Mouse (Mus musculus) heart, postnatal 25 days (tissue): ENCODE measurements around the gene Slc22a12. TPM values are rescaled to one million over a fixed set of nuclear protein-coding genes. Genes with fewer than 3 reads are reported as not detected.

Experiments used
- DNase-seq: peaks from one replicate; pipeline ENCODE4 v3.0.0; 2022; ENCODE audit warnings: low spot score
- intact Hi-C: fragments of 180-260 bp; cut with DNase I; formaldehyde crosslinking; loops from one replicate; pipeline ENCODE4 v1.15.1; 2025
- total RNA-seq, 2 experiments: library from RNA; stranded (reverse); gene quantifications; 2 replicates each; pipeline ENCODE4 v1.2.3; 2021

Slc22a12 gene
- total RNA-seq, 2 experiments from 2014 or later = not detected

DNA sequence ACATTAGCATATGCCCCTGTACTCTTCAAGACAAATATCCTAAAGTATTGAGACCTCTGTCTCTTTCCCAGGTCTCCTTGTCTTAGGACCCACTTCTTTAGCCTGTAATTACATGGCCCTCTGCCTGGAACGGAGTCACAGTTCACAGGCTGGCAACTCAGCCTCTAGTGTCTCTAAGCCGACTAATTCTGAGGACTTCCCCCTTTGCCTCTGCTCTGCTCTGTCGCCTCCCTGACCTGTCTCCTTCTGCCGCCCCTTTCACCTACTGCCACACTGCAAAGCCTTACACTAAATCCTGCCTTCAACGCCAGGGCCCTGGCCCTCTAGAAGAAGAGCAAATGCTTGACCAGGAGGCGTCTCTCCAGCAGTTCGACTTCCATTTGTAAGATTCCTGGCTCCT is 686 bp upstream of the Slc22a12 start:
- intact Hi-C loops = no loop called here
- no peak for DNase-seq

DNA sequence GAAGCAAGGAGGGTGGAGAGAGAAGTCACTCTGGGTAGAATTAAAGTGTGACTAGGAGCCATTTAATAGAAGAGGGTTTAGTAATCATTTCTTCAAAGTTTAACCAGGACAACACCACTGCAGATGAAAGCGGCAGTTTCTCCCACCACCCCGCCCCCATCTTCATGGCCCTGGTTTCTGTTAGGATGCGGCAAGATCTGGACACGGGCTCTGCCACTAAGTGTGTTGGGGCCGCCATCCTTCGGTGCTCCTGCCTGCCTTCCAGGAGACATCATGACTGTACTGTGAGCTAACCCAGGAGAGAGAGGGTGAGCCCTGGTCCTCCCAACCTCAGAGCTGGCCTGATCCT is 177 bp upstream of the Slc22a12 start:
- no peak for DNase-seq
- intact Hi-C loops = no loop called here

DNA sequence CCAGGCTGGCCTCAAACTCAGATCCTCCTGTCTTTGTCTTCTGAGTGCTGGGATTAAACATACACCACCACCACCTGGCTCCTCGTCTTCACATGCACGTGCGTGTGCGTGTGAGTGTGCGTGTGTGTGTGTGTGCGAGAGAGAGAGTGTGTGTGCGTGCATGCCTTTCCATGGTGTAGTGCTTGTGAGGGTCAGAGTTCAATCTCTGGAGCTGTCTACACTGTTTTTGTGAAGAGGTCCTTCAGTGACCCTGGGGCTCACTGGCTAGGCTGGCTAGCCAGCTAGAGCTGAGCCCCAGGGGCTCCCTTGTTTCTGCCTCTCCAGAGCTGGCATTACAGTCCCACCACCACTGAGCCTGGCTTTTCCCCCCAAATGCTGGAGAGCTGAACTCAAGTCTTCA is 1.3 kb downstream of the Slc22a12 start:
- DNase-seq = no peak
- intact Hi-C loops = no loop called here

DNA sequence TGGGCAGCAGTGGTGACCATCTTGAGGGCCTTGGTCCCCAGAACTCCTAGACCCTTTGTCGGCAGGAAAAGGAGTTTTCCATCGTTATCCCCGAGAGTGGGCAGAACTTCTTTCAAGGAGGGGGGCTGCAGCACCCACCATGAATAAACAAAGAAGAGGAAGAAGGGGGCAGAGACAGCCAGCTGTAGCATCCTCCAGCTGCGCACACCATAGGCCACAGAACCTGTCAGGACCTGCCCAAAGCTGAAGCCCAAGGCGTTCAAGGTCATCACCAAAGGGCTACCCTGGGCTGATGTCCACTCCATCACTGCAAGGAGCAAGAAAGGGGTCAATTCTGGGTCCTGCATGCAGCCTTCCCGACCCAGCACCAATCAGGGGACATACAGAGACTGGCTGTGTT is 2.6 kb downstream of the Slc22a12 start:
- DNase-seq = no peak
- intact Hi-C loops = no loop called here

DNA sequence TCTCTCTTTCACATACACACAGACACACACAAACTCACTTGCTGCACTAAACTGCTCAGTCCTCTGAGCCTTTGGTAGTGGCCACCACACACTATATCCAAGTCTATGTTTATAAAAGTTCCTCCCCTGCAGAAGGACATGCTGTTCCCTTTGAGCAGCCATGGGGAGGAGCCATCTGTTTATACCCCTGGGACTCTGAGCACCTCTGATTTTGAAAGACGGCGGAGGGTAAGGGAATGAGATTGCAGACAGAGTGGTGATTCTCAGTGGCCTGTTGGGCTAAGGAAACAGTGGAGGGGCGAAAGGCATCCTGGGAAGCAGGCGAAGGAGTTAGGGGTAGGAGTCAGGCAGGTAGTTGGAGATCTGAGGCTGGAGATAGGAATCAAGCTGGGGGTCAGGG is 3.2 kb downstream of the Slc22a12 start:
- intact Hi-C loops = no loop called here
- no peak for DNase-seq

DNA sequence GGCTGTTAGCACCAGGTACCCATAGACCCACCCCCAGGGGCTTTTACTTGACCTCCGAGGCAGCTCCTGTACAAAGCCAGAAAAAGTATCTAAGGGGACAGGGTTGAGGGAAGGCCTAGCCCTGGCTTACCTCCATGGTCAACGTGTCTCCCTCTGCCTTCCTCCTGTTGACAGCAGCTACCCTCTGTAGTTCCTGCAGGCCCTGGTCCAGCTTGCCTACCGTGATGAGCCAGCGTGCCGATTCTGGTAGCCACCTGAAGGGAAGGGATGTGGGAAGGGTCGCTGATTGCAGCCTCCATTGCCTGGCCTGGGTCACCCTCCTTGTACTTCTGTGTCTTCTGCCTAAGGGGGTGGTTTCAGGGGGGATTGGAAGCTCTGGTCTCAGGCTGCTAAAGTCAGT is 4.3 kb downstream of the Slc22a12 start:
- no peak for DNase-seq
- intact Hi-C loops = no loop called here

DNA sequence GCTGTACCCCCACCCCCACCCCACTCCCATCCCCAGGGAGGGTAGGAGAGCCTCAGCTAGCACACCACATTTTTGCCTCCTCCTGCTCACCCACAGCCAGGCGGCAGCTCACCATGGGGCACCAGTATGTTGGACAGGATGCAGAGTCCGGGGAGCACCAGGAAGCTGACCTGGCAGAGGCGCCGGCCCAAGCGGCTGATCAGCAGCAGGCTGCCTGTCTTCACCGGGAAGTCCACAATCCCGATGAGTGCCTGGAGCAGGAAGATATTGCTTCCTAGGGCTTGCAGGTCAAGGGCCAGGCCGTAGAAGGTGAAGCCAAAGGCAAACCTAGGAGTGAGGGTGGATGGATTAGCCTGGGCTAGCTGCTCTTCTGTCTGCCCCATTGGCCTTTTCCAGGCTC is 5.3 kb downstream of the Slc22a12 start:
- no peak for DNase-seq
- intact Hi-C loops = no loop called here

DNA sequence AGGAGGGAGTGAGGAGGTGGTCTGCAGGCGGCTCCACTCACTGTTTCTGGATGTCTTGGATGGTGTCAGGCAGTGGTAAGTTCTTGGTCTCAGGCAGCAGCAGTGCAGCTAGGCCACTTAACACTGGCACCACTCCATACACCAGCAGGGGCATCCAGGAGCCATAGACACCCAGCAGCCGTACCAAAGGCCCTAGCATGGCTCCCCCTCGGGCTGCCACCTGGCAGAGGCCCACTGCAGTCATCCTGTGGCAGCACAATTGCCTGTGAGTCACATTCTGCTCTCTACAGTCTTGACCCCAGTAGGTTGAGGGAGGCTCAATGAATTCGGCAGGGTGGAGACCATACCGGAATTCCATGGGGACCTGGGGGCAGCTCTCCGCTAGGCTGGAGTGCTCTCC is 6.1 kb downstream of the Slc22a12 start:
- intact Hi-C loops = no loop called here
- DNase-seq = no peak

DNA sequence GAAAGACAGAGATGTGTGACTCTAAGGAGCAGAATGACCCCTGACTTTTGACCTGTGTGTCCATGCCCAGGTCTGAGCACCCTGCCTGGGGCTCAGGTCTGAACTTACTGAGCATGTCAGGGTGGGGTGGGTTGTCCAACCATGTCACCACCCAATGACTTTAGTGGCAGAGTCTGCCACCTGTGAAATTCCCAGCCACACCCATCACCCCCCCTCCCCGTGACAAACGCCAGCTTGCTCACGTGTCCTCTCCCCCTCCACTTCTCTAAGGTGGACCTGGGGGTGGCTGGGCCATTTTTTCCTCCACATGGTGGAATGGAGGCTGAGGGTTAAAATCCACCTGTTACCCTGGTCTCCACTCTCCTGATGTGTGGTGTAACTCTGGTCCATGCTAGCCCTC is 6.6 kb downstream of the Slc22a12 start:
- intact Hi-C loops = no loop called here
- DNase-seq = no peak

DNA sequence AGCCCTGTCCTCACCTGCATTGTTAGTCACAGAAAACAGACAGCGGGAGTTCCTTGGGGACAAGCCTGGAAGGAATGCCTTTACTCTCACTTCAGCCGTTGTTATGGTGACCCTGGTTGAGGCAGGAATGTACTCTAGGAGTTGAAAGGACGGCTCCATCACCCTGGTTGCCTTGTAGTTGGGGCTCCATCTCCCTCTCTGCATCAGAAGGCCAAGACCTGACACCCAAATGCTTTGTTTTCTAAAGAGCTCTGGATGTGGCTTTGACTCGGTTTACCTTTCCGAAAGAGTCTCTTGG is 8.8 kb downstream of the Slc22a12 start:
- intact Hi-C loops = loop anchor here (2.0 kb wide), 1 partner anchor 15 kb away; no protein-coding TSS in a partner anchor
- no peak for DNase-seq

DNA sequence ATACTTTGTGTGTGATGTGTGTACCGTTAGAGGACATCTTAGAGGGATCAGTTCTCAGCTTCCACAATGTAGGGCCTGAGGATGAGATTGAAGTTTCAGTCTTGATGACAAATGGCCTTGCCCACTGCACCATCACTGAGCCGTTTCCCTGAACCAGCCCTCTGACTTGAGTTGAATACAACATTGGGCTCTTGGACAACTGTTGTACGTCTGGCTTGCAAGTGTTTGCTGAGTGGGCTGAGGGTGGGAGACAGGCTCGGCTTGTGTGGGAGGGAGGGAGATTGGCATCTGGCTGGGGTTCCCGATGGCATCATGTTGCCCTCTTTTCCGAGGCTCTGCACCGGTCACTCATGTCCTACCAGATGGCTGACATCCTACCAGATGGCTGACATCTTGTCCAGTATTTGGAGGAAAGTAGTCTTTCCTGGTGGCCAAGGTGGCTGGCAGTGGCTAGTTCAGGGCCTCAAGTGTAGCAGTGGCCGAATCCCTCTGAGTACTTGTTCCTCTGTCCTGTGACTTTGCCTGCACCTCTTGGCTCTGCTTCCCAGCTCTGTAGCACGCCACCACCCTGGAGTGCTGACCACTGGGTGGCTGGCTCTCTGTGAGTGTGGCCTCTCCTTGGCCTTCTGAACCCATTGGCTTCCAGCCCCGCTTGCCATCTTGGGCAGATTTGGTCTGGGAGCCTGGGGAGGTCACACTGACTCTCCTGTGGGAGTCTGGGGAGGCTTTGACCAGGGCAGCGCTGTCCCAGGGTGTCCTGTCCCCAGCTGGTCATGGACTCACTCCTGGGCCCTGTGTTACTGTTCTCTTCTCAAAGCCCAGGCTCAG is 9.3 kb downstream of the Slc22a12 start:
- intact Hi-C loops = loop anchor here (2.0 kb wide), 1 partner anchor 15 kb away; no protein-coding TSS in a partner anchor
- no peak for DNase-seq

DNA sequence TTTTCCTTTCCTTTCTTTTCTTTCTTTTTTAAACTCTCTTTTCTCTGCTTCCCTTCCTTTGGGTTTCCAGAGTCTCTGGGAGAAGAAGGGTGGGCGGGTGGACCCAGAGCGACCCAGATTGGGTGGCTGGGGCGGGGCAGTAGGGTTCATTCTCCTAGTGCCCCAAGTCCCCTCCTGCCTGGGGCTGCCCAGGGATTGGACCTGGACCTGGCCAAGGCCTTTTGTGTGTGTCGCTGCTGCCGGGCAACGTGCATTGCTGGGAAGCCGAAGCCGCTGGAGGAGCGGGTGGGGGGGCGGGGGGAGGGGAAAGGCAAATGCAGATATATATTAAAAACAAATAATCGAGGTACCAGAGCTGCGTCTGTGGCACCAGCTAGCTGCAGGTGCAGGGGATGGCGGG is 10.2 kb downstream of the Slc22a12 start:
- intact Hi-C loops = no loop called here
- no peak for DNase-seq

DNA sequence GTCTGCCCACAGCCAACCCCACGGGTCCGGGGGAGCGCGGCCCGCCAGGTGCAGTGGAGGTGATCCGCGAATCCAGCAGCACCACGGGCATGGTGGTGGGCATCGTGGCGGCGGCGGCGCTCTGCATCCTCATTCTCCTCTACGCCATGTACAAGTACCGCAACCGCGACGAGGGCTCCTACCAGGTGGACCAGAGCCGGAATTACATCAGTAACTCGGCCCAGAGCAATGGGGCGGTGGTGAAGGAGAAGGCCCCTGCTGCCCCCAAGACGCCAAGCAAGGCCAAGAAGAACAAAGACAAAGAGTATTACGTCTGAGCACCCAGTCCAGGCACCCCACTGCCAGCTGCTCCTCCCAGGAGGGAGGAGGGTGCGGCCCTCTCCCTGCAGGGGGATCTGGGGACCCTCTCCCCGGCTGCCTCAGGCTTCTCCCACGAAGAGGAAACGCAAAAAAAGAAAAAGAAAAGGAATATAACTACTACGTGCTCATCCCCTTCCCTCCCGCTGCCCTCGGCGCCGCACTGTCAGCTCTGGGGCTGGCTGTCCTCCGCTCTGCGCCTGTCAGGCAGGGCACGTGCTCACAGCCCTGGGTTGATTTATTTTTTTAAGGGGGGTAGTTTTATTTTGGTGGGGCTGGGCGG is 10.9 kb downstream of the Slc22a12 start:
- DNase-seq = no peak
- intact Hi-C loops = no loop called here

DNA sequence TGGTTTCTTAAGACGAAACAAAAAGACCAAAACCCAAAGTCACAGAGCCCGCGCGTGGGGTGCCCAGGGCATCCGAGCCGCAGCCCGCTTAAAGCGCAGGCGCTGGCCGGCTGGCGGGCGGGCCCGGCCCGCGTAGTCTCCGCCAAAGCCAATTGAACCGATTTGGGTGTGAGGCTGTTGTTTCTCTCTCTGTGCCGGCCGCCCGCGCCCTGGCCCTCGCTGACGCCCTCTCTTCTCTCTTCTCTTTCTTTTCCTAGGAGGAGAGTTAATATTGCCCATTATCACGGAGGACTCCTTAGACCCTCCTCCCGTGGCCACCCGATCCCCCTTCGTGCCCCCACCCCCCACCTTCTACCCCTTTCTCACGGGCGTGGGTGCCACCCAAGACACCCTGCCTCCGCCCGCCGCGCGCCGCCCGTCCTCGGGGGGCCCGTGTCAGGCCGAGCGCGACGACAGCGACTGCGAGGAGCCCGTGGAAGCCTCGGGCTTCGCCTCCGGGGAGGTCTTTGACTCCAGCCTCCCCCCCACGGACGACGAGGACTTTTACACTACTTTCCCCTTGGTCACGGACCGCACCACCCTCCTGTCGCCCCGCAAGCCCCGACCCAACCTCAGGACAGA is 11.7 kb downstream of the Slc22a12 start:
- no peak for DNase-seq
- intact Hi-C loops = no loop called here

DNA sequence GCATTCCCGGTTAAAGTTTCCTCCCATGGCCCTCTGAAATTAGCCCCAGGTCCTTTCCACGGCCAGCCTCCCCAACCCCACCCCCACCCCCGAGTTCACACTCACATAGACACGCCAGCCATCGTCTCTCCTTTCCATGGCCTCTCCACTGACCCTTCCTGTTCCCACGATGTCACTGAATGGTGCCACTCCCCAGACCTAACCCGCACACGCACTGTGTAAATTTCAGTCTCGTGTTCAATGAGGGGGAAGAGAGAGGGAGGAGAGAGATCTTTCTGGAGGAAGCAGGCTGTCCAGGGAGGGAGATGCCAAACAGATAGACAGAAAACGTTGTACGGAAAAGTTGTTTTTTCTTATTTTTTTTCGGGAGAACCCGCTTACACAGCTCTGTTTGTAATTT is 12.5 kb downstream of the Slc22a12 start:
- DNase-seq = no peak
- intact Hi-C loops = no loop called here

DNA sequence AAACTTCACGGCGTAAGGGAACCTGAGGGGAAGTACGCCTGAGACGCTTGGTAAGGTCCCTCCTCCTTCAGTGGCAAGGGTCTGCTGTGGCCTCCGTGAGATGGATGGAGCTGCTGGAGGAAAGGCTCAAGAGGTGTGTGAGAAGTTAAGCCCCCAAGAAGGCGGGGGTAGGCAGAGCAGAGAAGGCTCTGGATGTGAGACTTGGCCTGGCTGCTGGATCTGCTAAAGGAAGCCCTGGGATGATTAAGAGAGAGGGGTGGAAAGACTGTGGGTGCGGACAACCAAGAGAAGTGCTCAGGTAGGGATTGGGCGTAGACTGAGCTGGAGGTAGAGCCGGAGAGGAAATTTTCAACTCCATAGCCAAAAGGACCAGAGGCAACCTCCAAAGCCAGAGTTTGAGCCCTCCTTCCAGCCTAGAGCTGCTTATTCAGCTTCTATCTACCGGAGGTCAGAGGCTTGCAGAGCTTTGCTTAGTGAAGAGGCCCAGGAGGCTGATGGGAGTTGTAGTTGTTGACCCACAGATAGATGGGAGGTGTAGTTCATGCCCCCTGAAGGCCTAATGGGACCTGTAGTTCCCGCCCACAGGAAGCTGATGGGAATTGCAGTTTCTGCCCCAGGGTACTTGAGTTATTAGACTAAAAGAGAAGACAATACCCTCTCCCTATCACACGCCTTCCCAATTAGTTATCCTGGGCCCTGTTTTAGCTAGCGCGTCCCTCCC is 13.4 kb downstream of the Slc22a12 start:
- intact Hi-C loops = no loop called here
- DNase-seq = no peak

DNA sequence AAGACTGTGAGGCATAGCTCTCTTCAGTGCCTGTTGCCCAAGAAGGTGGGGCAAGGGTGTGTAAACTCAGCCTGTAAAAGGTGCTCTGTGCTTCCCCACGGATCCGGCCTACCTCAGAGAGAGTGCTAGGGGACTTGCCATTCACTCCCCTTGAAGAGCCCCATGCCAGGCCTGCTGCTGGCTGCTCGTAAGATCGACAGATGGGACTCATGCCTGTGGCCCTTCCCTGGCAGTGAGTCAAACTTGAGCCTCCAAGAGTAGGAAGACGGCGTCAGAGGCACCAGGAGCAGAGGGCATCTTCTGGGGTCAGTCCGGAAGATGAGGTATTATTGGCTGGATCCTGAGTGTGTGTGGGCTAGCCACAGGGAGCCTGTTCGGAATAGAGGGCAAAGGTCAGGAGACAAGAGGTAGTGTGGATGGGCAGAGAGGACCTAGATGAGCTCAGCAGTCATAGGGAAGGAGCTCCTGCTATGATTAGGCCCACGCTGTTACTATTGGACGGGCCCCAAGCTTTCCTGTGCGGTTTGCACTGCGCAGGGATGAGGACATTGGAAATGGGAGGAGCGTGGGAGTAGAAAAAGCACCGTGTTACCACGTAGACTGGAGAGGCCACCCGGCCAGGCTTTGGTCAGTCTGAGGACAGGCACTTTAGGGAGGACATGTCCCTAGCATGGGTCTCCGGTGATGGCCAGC is 14.8 kb downstream of the Slc22a12 start:
- intact Hi-C loops = no loop called here
- DNase-seq = no peak

DNA sequence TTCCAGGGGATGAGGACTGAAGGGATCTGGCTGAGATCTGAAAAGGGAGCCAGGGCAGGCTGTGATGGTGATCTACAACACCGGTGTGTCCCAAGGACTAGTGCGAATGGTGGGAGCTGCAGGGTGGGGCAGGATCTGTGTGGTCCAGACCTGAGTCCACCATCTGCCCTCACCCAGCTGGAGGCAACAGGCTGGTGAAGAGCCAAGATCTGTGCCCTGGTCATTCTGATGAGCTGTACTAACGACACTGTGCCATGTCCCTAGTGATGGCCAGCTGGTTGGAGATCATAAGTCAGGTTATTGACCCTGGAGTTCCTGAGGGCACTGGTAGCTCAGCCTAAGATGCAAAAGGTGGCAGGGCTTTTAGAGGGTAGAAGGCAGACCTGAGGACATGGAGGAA is 15.4 kb downstream of the Slc22a12 start:
- intact Hi-C loops = no loop called here
- no peak for DNase-seq

DNA sequence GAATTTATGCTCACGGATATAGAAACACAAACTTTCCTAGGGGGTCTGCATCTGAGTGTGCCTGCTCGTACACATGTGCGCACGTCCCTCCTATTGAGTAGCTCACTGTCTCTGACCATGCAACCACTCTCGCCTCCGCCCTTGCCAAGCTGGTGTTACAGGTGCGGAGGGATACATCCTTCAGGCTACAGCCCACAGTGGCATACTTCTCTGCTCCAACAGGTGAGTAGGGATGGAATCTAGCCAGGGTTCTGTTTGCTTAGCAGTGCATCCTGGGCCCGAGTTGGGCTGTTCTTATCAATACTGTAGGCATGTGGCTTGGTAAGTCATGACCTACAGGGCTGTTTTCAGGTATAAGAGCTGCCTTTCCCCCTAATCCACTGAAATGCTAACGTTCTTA is 16.8 kb downstream of the Slc22a12 start:
- intact Hi-C loops = no loop called here
- no peak for DNase-seq

DNA sequence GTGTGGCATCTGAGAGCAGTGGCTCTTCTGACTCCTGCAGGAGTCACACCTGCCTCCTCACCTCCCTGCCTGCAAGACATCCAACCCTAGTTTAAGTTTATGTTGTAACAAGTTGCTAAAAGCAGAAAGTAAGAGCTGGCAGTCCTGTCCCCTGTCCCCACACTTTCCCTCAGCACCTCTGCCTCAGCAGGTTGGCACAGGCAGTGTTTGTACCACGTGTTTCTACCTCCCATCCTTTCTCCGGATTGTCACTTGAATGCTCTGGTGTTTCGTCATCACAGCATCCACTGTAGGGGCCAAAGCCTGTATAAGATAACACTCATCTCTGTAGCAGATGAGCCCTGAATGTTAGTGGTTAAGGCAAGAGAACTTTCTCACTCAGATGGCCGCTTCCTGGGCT is 17.8 kb downstream of the Slc22a12 start:
- intact Hi-C loops = no loop called here
- no peak for DNase-seq
